In genomic region chr19:34192008-34192963, GRCm38 (mm10) we compare ENCODE assay signal across 8 mouse cellular contexts. TPM values are rescaled to one million over a fixed set of nuclear protein-coding genes. Genes with fewer than 3 reads are reported as not detected.
A peak's percentile ranks its signal among the peaks of the same experiment; 100 is the strongest.
DNase-seq lines count a peak whose midpoint lies in the region; ATAC-seq and TF ChIP-seq lines count a peak whose summit lies in the region.

Gene Stambpl1 (plus strand): TSS chr19:34192229.

- peak within 1 kb of the TSS; percentile 87 for H3K4me2 ChIP-seq in intestine, postnatal 0 days (replicated peaks; ENCODE audit: low read depth)

- H3K4me3 ChIP-seq in intestine, postnatal 0 days (ENCODE audit: low read depth, low read length) = peak within 1 kb of the TSS; percentile 75

- peak; percentile 63 for DNase-seq in adrenal gland, adult 8-10 months
- peak; percentile 29 for DNase-seq in embryo, embryonic 11.5 days (ENCODE audit: low read depth, low spot score)
- DNase-seq in left cerebral cortex, postnatal 36 days (ENCODE audit: low spot score in 2 of 2) = peak; percentile 76 to 79
- DNase-seq in mesoderm, embryonic 11.5 days (ENCODE audit: low read depth, low spot score) = peak; percentile 51
- peak; percentile 63 to 72 for DNase-seq in right cerebral cortex, postnatal 36 days (ENCODE audit: low spot score in 2 of 2)
- peak; percentile 66 to 72 for DNase-seq in urinary bladder, postnatal 4 days (ENCODE audit: low spot score in 2 of 2)

- TF ChIP-seq CTCF in intestine, postnatal 0 days (IDR thresholded peaks at IDR 0.05; ENCODE audit: low read depth) = no peak

- peak; percentile 81 for ATAC-seq in granulocyte monocyte progenitor cell, adult 5-6 weeks (replicated peaks; ENCODE audit: poor library complexity, severe bottlenecking)
- ATAC-seq in intestine, postnatal 0 days = peak; percentile 89

- intact Hi-C loops in left cerebral cortex, postnatal 36 days (cut with DNase I) = loop anchor here (5.0 kb wide), 1 partner anchor 40 kb away; no protein-coding TSS in a partner anchor

- H3K36me3 ChIP-seq in intestine, postnatal 0 days (ENCODE audit: control insufficient read depth, insufficient read depth) = no peaks in the 10 kb centered on the region

- H3K9ac ChIP-seq in intestine, postnatal 0 days (ENCODE audit: low read depth, low read length) = peak within 1 kb of the TSS; percentile 77

- H3K27me3 ChIP-seq in intestine, postnatal 0 days (replicated peaks; ENCODE audit: control insufficient read depth, insufficient read depth, low read length) = no peaks in the 10 kb centered on the region

- H3K4me1 ChIP-seq in intestine, postnatal 0 days (replicated peaks; ENCODE audit: control insufficient read depth, insufficient read depth, low read length) = no peaks in the 10 kb centered on the region

- under 1% methylated on average over 62 of the region's 62 CpGs for WGBS in intestine, postnatal 0 days

- peak within 1 kb of the TSS; percentile 90 for H3K27ac ChIP-seq in intestine, postnatal 0 days (ENCODE audit: low read depth, low read length)

- H3K9me3 ChIP-seq in intestine, postnatal 0 days (ENCODE audit: control insufficient read depth) = no peaks in the 10 kb centered on the region

RNA-seq across cellular contexts. Expression of gene Stambpl1, which starts in this region (rescaled TPM):
- total RNA-seq in adrenal gland, adult 8-10 months (2022) = 1 to 10 TPM; 6.3 to 8.1 (median 7.1) TPM
- total RNA-seq in granulocyte monocyte progenitor cell, adult 5-6 weeks (2014; fragmentation: Nextera tagmentation) = 12.4 and 34.2 TPM in 2 replicates
- total RNA-seq in granulocyte monocyte progenitor cell, adult 5-6 weeks (2017) = 12.7 and 23.8 TPM in 2 replicates
- polyA plus RNA-seq in intestine, postnatal 0 days (2015; fragmentation: Nextera tagmentation; extraction: Ambion mirVana) = 14.8 and 16.8 TPM in 2 replicates
- 10 to 100 TPM; 18.0 to 18.4 TPM for total RNA-seq in left cerebral cortex, postnatal 36 days (2021)

Comparison
In these comparisons a context has a peak if more than half of its experiments do, and no peak if none do; other contexts are left out.
1. Peak in every context shown above with its lines: DNase-seq, ATAC-seq, H3K4me3 ChIP-seq and H3K27ac ChIP-seq.